Mouse (Mus musculus) hindbrain, embryonic 11.5 days (tissue): ENCODE data around the gene Slc46a2. TPM values are rescaled to one million over a fixed set of nuclear protein-coding genes. Genes with fewer than 3 reads are reported as not detected.
A peak's percentile ranks its signal among the peaks of the same experiment; 100 is the strongest.

ENCODE experiments used
- ATAC-seq: fragments of 200-750 bp; cut with Nextera tagmentation; 2 replicates; pipeline ENCODE4 v1.8.0; 2017; ENCODE audit warnings: mild to moderate bottlenecking, moderate TSS enrichment, moderate library complexity; ENCODE audit not compliant: low FRiP score
- DNase-seq: peaks from one replicate; pipeline ENCODE4 v3.0.0-alpha.2; 2015; ENCODE audit warnings: low spot score
- H3K27ac ChIP-seq: fragments of 300-500 bp; sonication (generic); 2 replicates; pipeline ENCODE4 v1.5.1; 2014; ENCODE audit warnings: mild to moderate bottlenecking, low read depth, low read length
- H3K27me3 ChIP-seq: fragments of 300-500 bp; sonication (generic); 2 replicates; pipeline ENCODE4 v1.6.1; 2014; ENCODE audit warnings: mild to moderate bottlenecking, low read length, moderate library complexity, mixed read lengths; ENCODE audit not compliant: control insufficient read depth, insufficient read depth
- H3K36me3 ChIP-seq: fragments of 300-500 bp; sonication (generic); 2 replicates; pipeline ENCODE4 v1.6.1; 2014; ENCODE audit warnings: mild to moderate bottlenecking, low read length, moderate library complexity, mixed read lengths; ENCODE audit not compliant: control insufficient read depth, insufficient read depth
- H3K4me1 ChIP-seq: fragments of 300-500 bp; sonication (generic); replicated peaks from 2 replicates; pipeline ENCODE4 v1.6.1; 2014; ENCODE audit warnings: low read length, mixed read lengths; ENCODE audit not compliant: control insufficient read depth, insufficient read depth
- H3K4me2 ChIP-seq: fragments of 300-500 bp; sonication (generic); replicated peaks from 2 replicates; pipeline ENCODE4 v1.6.1; 2014; ENCODE audit warnings: mild to moderate bottlenecking, low read depth, low read length
- H3K4me3 ChIP-seq: fragments of 300-500 bp; sonication (generic); 2 replicates; pipeline ENCODE4 v1.5.1; 2014; ENCODE audit warnings: low read depth, low read length
- H3K9ac ChIP-seq: fragments of 300-500 bp; sonication (generic); 2 replicates; pipeline ENCODE4 v1.6.1; 2014; ENCODE audit warnings: low read depth, low read length
- H3K9me3 ChIP-seq: fragments of 300-500 bp; sonication (generic); 2 replicates; pipeline ENCODE4 v1.6.1; 2016; ENCODE audit warnings: low read length; ENCODE audit not compliant: control insufficient read depth
- WGBS: fragments of 180-500 bp; shearing (Covaris S2); extraction: QIAGEN DNeasy Blood & Tissue Kit; methylation state at CpG from one replicate; pipeline ENCODE4 v1.1.7; 2014; 5-methylcytosine and 5-hydroxymethylcytosine counted together
- polyA plus RNA-seq: library from polyadenylated mRNA; unstranded; fragments of >200 nt; fragmentation: Nextera tagmentation; extraction: Ambion mirVana; gene quantifications from 2 replicates; pipeline ENCODE4 v1.2.1, GENCODE M21; 2014

Gene Slc46a2
- polyA plus RNA-seq, 1 experiment from 2014 or later, result not detected

GRCm38 (mm10) chr4:59881210-59881609 lies 33.6 kb downstream of the Slc46a2 start:
- no peak overlapping the region for H3K4me2 ChIP-seq
- H3K4me3 ChIP-seq, result no peak overlapping the region
- H3K36me3 ChIP-seq, result no peaks in the 10 kb centered on the region
- no peaks in the 10 kb centered on the region for H3K27me3 ChIP-seq
- H3K9ac ChIP-seq, result no peak overlapping the region
- H3K27ac ChIP-seq, result no peak overlapping the region
- ATAC-seq (no peak), DNase-seq (no peak)
- no peaks in the 10 kb centered on the region for H3K9me3 ChIP-seq
- WGBS, result 85% methylated on average over 2 of the region's 2 CpGs
- no peaks in the 10 kb centered on the region for H3K4me1 ChIP-seq

DNA sequence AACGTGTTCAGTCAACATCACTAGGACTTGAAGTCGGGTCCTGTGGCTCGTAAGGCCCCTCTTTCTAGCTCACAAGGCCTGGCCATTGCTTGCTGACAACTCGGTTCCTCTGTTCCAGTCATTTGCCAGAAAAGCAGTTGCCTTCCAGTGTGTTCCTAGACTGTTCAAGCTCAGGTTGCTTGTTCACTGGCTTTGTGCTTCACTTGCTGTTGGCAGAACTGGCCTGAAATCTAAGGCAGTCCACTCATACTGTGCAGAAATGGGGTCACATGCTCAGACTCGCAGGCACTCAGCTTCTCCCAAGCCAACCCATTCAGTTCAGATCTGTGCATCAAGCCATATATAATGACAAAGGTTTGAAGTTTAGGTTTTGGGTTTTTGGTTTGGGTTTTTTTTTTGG lies 34.1 kb downstream of the Slc46a2 start:
- no peak for DNase-seq
- Histone ChIP-seq H3K4me1 (no peaks in the 10 kb centered on the region), H3K4me3 (no peak overlapping the region), H3K9me3 (no peaks in the 10 kb centered on the region), H3K4me2 (no peak overlapping the region), H3K27me3 (no peaks in the 10 kb centered on the region), H3K27ac (no peak overlapping the region), H3K9ac (no peak overlapping the region), H3K36me3 (no peaks in the 10 kb centered on the region)
- WGBS, result 90% methylated on average over 5 of the region's 5 CpGs
- no peak for ATAC-seq

- Histone ChIP-seq H3K27me3 (no peaks in the 10 kb centered on the region), H3K9me3 (no peaks in the 10 kb centered on the region), H3K9ac (no peak overlapping the region), H3K4me2 (no peak overlapping the region), H3K4me3 (no peak overlapping the region), H3K4me1 (no peaks in the 10 kb centered on the region), H3K36me3 (no peaks in the 10 kb centered on the region), H3K27ac (no peak overlapping the region)
- no peak for DNase-seq
- ATAC-seq, result no peak
- 97% methylated on average over 3 of the region's 3 CpGs for WGBS
Observed at GRCm38 (mm10) chr4:59879444-59879843, 35.4 kb downstream of the Slc46a2 start.

DNA sequence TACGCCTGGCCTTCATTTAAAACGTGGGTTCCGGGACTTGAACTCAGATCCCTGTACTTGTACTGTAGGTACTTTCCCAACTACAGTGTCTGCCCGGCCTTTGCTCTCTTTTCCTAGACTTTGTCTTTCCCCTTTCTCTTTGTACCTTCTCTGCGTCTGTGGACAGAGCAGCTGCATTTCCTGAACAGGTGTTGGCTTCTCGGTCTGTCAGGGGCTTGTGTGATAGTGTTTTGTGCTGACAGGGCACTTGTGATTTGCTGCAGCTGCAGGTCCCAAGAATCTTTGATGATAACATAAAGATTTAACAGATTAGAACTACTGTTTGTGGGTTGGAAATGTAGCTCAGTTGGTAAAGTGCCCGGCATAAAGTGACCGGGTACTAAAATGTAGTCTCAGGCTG lies 36.3 kb downstream of the Slc46a2 start:
- no peak for ATAC-seq
- 95% methylated on average over 8 of the region's 8 CpGs for WGBS
- H3K36me3 ChIP-seq, result no peaks in the 10 kb centered on the region

GRCm38 (mm10) chr4:59877025-59877424 lies 37.8 kb downstream of the Slc46a2 start:
- Histone ChIP-seq H3K9me3 (no peaks in the 10 kb centered on the region), H3K36me3 (no peaks in the 10 kb centered on the region), H3K4me1 (no peaks in the 10 kb centered on the region), H3K9ac (no peak overlapping the region), H3K27ac (no peak overlapping the region), H3K4me2 (no peak overlapping the region), H3K4me3 (no peak overlapping the region), H3K27me3 (no peaks in the 10 kb centered on the region)
- ATAC-seq (no peak), DNase-seq (no peak)
- WGBS, result 70% methylated on average over 2 of the region's 2 CpGs

More for the DNA sequence above, 36.3 kb downstream of the Slc46a2 start:
- Histone ChIP-seq H3K9ac (no peak overlapping the region), H3K27me3 (no peaks in the 10 kb centered on the region), H3K27ac (no peak overlapping the region), H3K4me2 (no peak overlapping the region), H3K4me1 (no peaks in the 10 kb centered on the region), H3K9me3 (no peaks in the 10 kb centered on the region), H3K4me3 (no peak overlapping the region)
- DNase-seq, result no peak

- H3K36me3 ChIP-seq, result no peaks in the 10 kb centered on the region
- no peak overlapping the region for H3K4me3 ChIP-seq
- H3K4me1 ChIP-seq, result no peaks in the 10 kb centered on the region
- no peak overlapping the region for H3K9ac ChIP-seq
- ATAC-seq (no peak), DNase-seq (no peak)
- 92% methylated on average over 6 of the region's 6 CpGs for WGBS
- H3K4me2 ChIP-seq, result no peak overlapping the region
- H3K9me3 ChIP-seq, result no peaks in the 10 kb centered on the region
- H3K27me3 ChIP-seq, result no peaks in the 10 kb centered on the region
- no peak overlapping the region for H3K27ac ChIP-seq
Observed at GRCm38 (mm10) chr4:59876570-59876969, 38.3 kb downstream of the Slc46a2 start.

GRCm38 (mm10) chr4:59873830-59874229 lies 41.0 kb downstream of the Slc46a2 start:
- ATAC-seq (peak; percentile 65), DNase-seq (peak; percentile 23)
- H3K27ac ChIP-seq, result no peak overlapping the region

GRCm38 (mm10) chr4:59873240-59873639 lies 41.6 kb downstream of the Slc46a2 start:
- no peak overlapping the region for H3K4me2 ChIP-seq
- no peaks in the 10 kb centered on the region for H3K27me3 ChIP-seq
- DNase-seq, result no peak
- no peak for ATAC-seq
- H3K9me3 ChIP-seq, result no peaks in the 10 kb centered on the region
- H3K36me3 ChIP-seq, result no peaks in the 10 kb centered on the region
- no peak overlapping the region for H3K9ac ChIP-seq
- no peak overlapping the region for H3K27ac ChIP-seq
- no peaks in the 10 kb centered on the region for H3K4me1 ChIP-seq
- no peak overlapping the region for H3K4me3 ChIP-seq
- WGBS, result 43% methylated on average over 6 of the region's 6 CpGs

More at GRCm38 (mm10) chr4:59873830-59874229, 41.0 kb downstream of the Slc46a2 start:
- no peaks in the 10 kb centered on the region for H3K36me3 ChIP-seq
- no peak overlapping the region for H3K4me2 ChIP-seq
- H3K4me1 ChIP-seq, result no peaks in the 10 kb centered on the region
- H3K27me3 ChIP-seq, result no peaks in the 10 kb centered on the region
- no peaks in the 10 kb centered on the region for H3K9me3 ChIP-seq
- H3K9ac ChIP-seq, result no peak overlapping the region
- H3K4me3 ChIP-seq, result no peak overlapping the region
- WGBS, result 35% methylated on average over 5 of the region's 5 CpGs

DNA sequence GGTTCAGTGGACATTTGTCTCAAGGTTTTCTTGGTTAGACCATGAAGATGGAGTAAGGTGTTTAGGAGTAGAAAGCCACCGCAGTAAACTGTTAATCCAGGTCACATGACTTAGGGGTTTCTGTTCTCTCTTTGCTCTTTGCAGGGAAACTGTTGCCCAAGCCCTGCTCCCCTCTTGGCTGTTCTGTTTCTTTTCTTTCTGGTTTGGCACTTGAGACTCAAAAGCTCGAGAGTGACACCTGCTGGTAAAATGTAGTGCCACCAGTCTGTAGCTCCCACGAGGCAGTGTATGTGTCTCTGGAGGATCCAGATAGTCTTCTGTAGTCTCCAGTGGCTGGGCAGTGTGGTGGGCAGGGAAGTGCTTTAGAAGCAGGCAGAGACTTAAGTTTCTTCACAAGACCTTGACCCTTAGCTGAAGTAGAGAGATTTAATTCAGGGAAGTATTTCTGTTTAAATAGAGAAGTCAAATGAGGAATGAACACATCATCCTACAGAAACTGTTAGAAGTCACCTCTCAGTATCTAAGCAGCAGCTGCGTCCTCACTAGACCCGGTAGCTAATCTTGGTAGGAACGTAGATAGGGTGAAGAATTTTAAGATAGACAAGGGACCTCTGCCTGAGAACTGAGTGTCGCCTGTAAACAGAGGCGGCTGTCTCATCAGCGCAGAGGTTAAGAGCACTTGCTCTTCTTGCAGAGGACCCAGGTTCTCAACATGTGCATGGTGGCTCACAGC lies 43.8 kb downstream of the Slc46a2 start:
- Histone ChIP-seq H3K36me3 (no peaks in the 10 kb centered on the region), H3K27ac (no peak overlapping the region), H3K4me3 (no peak overlapping the region), H3K4me2 (no peak overlapping the region), H3K9ac (no peak overlapping the region), H3K27me3 (no peaks in the 10 kb centered on the region), H3K9me3 (no peaks in the 10 kb centered on the region), H3K4me1 (no peaks in the 10 kb centered on the region)
- DNase-seq, result peak; percentile 88
- 59% methylated on average over 9 of the region's 9 CpGs for WGBS
- ATAC-seq, result peak; percentile 66
